Mouse (Mus musculus) midbrain, embryonic 14.5 days (tissue): Measurements from ENCODE around the gene Bpnt1. TPM values are rescaled to one million over a fixed set of nuclear protein-coding genes. Genes with fewer than 3 reads are reported as not detected.

Experiments used
- ATAC-seq: fragments of 200-750 bp; cut with Nextera tagmentation; 2 replicates; pipeline ENCODE4 v1.8.0; 2017; ENCODE audit warnings: moderate number of reproducible peaks, moderate library complexity; ENCODE audit not compliant: low FRiP score, low TSS enrichment
- DNase-seq: peaks from one replicate; pipeline ENCODE4 v3.0.0-alpha.2; 2015
- H3K27ac ChIP-seq: fragments of 300-500 bp; sonication (generic); replicated peaks from 2 replicates; pipeline ENCODE4 v1.5.1; 2014; ENCODE audit warnings: mild to moderate bottlenecking, low read depth, low read length, moderate library complexity
- H3K27me3 ChIP-seq: fragments of 300-500 bp; sonication (generic); 2 replicates; pipeline ENCODE4 v1.6.1; 2014; ENCODE audit warnings: low read length, control low read depth, mixed read lengths; ENCODE audit not compliant: control insufficient read depth, insufficient read depth
- H3K36me3 ChIP-seq: fragments of 300-500 bp; sonication (generic); 2 replicates; pipeline ENCODE4 v1.6.1; 2014; ENCODE audit warnings: low read length, control low read depth; ENCODE audit not compliant: control insufficient read depth, insufficient read depth
- H3K4me1 ChIP-seq: fragments of 300-500 bp; sonication (generic); 2 replicates; pipeline ENCODE4 v1.6.1; 2014; ENCODE audit warnings: mild to moderate bottlenecking, antibody characterized with exemption, low read length, control low read depth; ENCODE audit not compliant: control insufficient read depth, insufficient read depth
- H3K4me2 ChIP-seq: fragments of 300-500 bp; sonication (generic); 2 replicates; pipeline ENCODE4 v1.6.1; 2014; ENCODE audit warnings: mild to moderate bottlenecking, low read length, moderate library complexity
- H3K4me3 ChIP-seq: fragments of 300-500 bp; sonication (generic); replicated peaks from 2 replicates; pipeline ENCODE4 v1.5.1; 2014; ENCODE audit warnings: low read depth, low read length
- H3K9ac ChIP-seq: fragments of 300-500 bp; sonication (generic); replicated peaks from 2 replicates; pipeline ENCODE4 v1.6.1; 2014; ENCODE audit warnings: mild to moderate bottlenecking, low read length, moderate library complexity
- H3K9me3 ChIP-seq: fragments of 300-500 bp; sonication (generic); 2 replicates; pipeline ENCODE4 v1.6.1; 2016; ENCODE audit warnings: low read length, control low read depth, mixed read lengths; ENCODE audit not compliant: control insufficient read depth
- WGBS: fragments of 180-500 bp; shearing (Covaris S2); extraction: QIAGEN DNeasy Blood & Tissue Kit; methylation state at CpG from one replicate; pipeline ENCODE4 v1.1.7; 2014; 5-methylcytosine and 5-hydroxymethylcytosine counted together
- microRNA counts: library from miRNA; unstranded; fragments of <30 nt; microRNA quantifications from one replicate; lab custom pipeline; 2016
- microRNA-seq: library from miRNA; unstranded; fragments of <30 nt; microRNA quantifications from one replicate; pipeline ENCODE4, GENCODE M21; 2016
- polyA plus RNA-seq: library from polyadenylated mRNA; unstranded; fragments of >200 nt; fragmentation: Nextera tagmentation; extraction: Ambion mirVana; gene quantifications from 2 replicates; pipeline ENCODE4 v1.2.1, GENCODE M21; 2014

The Bpnt1 gene
- polyA plus RNA-seq, 1 experiment from 2014 or later, result 27.2 TPM

DNA sequence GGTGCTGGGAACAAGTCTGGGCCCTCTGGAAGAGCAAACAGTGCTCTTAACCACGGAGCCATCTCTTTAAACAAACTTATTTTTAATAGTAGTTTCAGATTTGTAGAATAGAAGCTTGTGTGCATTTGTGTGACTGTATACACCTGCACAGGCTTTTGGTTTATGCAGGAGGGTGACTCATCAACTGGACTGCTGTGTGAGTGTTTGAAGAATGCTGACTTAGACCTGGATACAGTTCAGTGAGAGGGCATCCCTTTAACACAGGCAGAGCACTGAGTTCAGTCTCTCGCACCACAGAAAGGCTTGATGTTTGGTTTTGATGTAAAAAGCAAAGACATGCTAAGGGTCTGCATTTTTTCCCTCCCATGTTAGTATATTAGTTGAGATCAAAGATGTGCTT is 45.5 kb downstream of the Bpnt1 start:
- no peaks in the 10 kb centered on the region for H3K9me3 ChIP-seq
- no peaks in the 10 kb centered on the region for H3K27me3 ChIP-seq
- peaks cover 91% of the 10 kb centered on the region for H3K36me3 ChIP-seq
- no peak overlapping the region for H3K4me2 ChIP-seq
- H3K4me3 ChIP-seq, result no peak overlapping the region
- no peak overlapping the region for H3K27ac ChIP-seq
- DNase-seq (no peak), ATAC-seq (no peak)
- H3K4me1 ChIP-seq, result no peaks in the 10 kb centered on the region
- H3K9ac ChIP-seq, result no peak overlapping the region
- WGBS, result 96% methylated on average over 2 of the region's 2 CpGs

DNA sequence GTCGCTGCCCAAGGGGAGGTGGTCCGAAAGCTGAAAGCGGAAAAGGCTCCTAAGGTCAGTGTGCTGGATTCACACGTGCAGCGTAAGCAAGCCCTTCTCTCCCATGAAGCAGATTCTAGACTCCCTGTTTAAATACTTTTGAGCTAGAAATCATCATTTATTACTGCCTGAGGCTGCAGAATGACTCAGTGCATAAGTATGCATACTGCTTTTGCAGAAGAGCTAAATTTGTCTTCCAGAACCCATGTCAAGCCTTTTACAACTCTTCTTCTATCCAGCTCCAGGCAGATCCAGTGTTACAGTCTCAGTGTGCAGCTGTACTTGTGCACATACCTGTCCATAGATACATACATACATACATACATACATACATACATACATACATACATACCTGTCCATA is 69.7 kb downstream of the Bpnt1 start:
- Histone ChIP-seq H3K27ac (no peak overlapping the region), H3K4me3 (no peak overlapping the region), H3K4me2 (no peak overlapping the region), H3K4me1 (no peaks in the 10 kb centered on the region), H3K9me3 (no peaks in the 10 kb centered on the region), H3K27me3 (no peaks in the 10 kb centered on the region), H3K36me3 (peaks cover 77% of the 10 kb centered on the region), H3K9ac (no peak overlapping the region)
- WGBS, result 96% methylated on average over 5 of the region's 5 CpGs
- ATAC-seq (no peak), DNase-seq (no peak)

DNA sequence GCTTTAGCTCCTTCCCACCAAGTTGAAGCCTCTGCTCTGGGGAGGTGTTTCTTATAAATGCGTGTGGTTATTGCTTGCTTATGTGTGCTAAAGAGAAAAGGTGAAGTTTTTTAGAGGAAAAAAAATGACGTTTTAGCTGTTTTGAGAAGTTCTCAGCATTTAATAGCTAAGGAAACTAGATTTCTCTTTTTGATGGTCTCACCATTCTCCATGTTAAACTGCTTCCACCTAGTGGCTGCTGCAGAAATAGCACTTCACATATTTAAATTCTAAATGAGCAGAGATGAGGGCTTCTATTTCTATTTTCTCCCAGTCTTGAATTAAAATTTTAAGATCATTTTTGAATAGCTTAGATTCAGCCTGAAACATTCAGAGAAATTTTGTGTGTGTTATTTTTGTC is 72.1 kb downstream of the Bpnt1 start:
- DNase-seq (peak; percentile 78), ATAC-seq (no peak)
- no peak overlapping the region for H3K4me2 ChIP-seq
- no peak overlapping the region for H3K4me3 ChIP-seq
- no peaks in the 10 kb centered on the region for H3K27me3 ChIP-seq
- no peak overlapping the region for H3K27ac ChIP-seq
- H3K9ac ChIP-seq, result no peak overlapping the region
- H3K36me3 ChIP-seq, result peaks cover 77% of the 10 kb centered on the region
- no peaks in the 10 kb centered on the region for H3K9me3 ChIP-seq
- 37% methylated on average over 2 of the region's 2 CpGs for WGBS
- H3K4me1 ChIP-seq, result no peaks in the 10 kb centered on the region

DNA sequence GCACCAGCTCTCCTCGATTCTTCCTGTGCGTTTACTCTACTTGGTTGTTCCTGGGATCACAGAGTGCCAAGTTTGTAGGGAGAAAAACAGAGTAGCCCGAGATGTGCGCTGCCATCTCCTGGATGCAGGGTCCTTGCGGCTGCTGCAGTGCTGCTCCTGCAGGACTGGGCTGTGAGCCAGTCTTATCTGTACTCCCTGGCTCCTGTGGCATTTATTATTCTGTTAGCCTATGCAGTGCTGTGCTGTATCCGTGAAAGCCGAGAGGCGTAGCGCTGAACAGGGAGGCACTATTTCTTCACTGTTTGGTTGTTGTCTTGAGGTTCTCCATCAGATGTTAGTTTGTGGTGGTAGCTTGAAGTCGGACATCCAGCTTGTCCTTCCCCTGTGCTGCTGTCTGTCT is 74.0 kb downstream of the Bpnt1 start:
- H3K9me3 ChIP-seq, result no peaks in the 10 kb centered on the region
- WGBS, result 93% methylated on average over 10 of the region's 10 CpGs

More for the DNA sequence above, 74.0 kb downstream of the Bpnt1 start:
- ATAC-seq (no peak), DNase-seq (no peak)
- Histone ChIP-seq H3K4me3 (no peak overlapping the region), H3K4me2 (no peak overlapping the region), H3K9ac (no peak overlapping the region), H3K4me1 (no peaks in the 10 kb centered on the region), H3K27me3 (no peaks in the 10 kb centered on the region), H3K27ac (no peak overlapping the region), H3K36me3 (peaks cover 80% of the 10 kb centered on the region)

MicroRNA genes within 50 kb of the gene (microRNA counts, 519-probe panel; counts per million panel counts)
- microRNA mmu-miR-194 (lab: Ali Mortazavi, UCI), result 3,879 counts per million, percentile 24 among the panel's probes with 10 or more counts

Small RNA genes lying within 50 kb of the gene (microRNA-seq; reads per million reads assigned to microRNA genes)
- 1.0 reads per million for gene Mir194-1
- gene Mir215, result 0.44 reads per million

Other genes starting within 250 kb of the Bpnt1 start
- 20.6 and 26.5 TPM in 2 replicates for gene Rab3gap2, start 128.0 kb upstream of the Bpnt1 start, polyA plus RNA-seq
- 14.0 and 22.3 TPM in 2 replicates for gene Iars2, start 2.8 kb upstream of the Bpnt1 start, polyA plus RNA-seq
- 129 and 150 TPM in 2 replicates for gene Eprs, start 30.9 kb downstream of the Bpnt1 start, polyA plus RNA-seq
- 4.6 and 5.7 TPM in 2 replicates for gene Slc30a10, start 122.7 kb downstream of the Bpnt1 start, polyA plus RNA-seq